Mouse (Mus musculus) naive thymus-derived CD4-positive, alpha-beta T cell, adult 5 months (primary cell): ENCODE data around the gene Uba52. TPM values are rescaled to one million over a fixed set of nuclear protein-coding genes. Genes with fewer than 3 reads are reported as not detected.

Experiments used
- polyA plus RNA-seq: library from polyadenylated mRNA; unstranded; fragments of 100-300 nt; shearing (Covaris generic); gene quantifications from one replicate; pipeline ENCODE4 v1.2.1, GENCODE M21; 2017

The Uba52 gene
- polyA plus RNA-seq = 1,566 TPM

DNA sequence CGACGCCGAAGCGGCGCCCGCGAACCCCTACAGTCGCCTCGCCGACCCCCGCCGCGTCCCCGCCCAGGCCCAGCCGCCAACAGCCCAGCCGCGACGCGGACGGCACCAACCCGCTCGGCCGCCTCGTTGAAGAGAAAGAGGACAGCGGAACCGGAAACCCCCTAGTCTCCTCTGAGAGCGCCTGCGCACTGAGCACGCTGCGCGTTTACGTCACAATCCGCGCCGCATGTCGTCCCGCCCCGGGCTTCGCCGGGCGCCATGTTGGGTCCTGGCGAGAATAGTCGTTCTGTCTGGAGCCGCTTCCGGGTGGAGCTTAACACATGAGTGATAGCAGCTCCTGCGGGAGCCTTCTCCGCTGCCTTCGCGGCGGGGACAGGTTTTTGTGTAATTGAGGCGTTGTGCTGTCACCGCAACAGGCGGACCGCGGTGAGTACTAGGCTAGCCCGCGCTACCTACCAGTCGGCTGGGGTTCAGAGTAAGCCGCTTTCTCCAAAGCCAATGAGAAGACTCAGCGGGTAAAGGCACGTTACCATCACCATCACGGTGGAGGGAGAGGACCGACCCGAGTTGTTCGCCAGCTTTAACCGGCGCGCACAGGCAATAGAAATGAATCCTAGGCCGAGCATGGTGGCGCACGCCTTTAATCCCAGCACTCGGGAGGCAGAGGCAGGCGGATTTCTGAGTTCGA is at the start of gene Uba52:
TSS of gene Uba52 (minus strand) at position 574 of the 688 bp plus-strand sequence.

DNA sequence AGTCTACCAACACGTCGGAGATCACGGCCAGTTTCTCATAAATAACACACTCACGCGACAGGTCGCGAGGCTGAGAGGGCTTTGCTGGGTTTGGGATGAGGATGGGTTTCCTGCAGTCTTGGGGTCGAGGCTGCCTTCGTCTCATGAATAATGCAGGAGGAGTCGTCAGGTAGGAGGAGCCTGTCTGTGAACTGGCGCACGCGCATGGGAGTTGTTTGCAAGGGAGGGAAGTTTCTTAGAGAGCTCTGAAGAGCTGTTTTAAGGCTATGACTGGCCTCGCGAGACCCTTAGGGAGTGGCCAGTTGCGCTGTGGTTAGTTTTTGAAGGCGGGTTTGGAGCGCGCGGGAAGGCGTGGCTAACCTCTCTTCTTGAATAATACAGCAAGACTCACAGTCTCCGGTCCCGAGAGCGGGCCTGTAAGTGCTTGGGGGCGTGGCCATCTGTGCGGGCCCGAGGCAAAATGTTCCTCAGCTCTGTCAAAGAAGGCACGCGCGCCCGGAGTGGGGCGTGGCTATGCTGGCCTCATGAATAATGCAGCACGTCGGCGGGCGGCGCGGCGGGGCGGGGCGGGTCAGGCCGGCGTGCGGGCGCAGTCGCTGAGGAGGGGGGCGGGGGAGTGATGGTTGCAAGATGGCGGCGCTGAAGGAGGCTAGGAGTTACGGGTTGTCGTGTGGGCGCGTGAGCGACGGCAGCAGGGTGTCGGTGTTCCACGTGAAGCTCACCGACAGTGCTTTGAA is 28.6 kb upstream of the Uba52 start, which contains the start of gene Ell:
TSS of gene Ell (plus strand) at position 381 of the 737 bp plus-strand sequence.

DNA sequence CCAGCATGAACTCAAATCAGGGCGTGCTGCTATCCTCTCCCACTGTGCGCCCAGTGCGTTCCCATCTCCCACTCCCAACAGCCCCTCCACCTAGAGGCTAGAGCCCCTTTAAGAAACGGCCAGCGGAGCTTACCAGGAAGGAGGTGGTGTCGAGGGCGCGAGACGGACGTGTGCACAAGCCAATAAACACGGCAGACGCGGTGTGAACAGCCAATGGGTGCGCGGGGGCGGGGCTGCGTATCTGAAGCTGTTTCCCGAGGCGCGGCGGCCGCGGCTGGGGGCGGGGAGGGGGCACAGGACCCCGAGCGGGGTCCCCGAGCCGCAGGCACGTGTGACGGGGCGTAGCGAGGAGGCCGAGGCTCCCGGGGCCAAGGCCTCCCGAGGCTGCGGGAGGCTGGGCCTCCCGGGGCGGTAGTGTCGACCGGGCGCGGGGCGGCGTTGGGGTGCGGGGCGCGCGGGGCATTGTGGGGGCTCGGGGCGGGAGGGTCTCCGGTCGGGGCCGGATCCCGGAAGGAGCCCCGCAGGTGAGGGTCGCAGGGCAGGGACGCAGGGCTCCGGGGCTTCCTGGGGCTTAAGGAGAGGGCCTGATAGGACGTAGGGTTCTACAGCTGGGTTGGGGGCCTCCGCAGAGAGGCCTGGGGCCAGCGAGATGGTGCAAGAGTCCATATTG is 17.0 kb upstream of the Uba52 start, which contains the start of the genes Fkbp8 and Kxd1:
TSS of gene Fkbp8 (plus strand) at position 213 of the 670 bp plus-strand sequence.
TSS of gene Kxd1 (minus strand) at position 445 of the 670 bp plus-strand sequence.

GRCm38 (mm10) chr8:70506328-70507026 is 4.1 kb downstream of the Uba52 start, which contains the start of gene Rex1bd:
Gene Rex1bd (minus strand): TSS chr8:70506752.

GRCm38 (mm10) chr8:70492664-70493640 is 17.6 kb downstream of the Uba52 start, which contains the start of gene Crlf1:
Gene Crlf1 (plus strand): TSS chr8:70493158.

GRCm38 (mm10) chr8:70486941-70487520 is 23.6 kb downstream of the Uba52 start, which contains the start of gene Tmem59l:
Gene Tmem59l (minus strand): TSS chr8:70487358.

GRCm38 (mm10) chr8:70476333-70477268 is 34.0 kb downstream of the Uba52 start, which contains the start of gene Klhl26:
Gene Klhl26 (minus strand): TSS chr8:70476968.

Other genes starting within 250 kb of the Uba52 start
- 2.6 TPM for gene Homer3, start 228.0 kb downstream of the Uba52 start, polyA plus RNA-seq
- gene Ddx49, start 208.3 kb downstream of the Uba52 start, polyA plus RNA-seq = 60.5 TPM
- 237 TPM for gene Cope, start 208.3 kb downstream of the Uba52 start, polyA plus RNA-seq
- gene Cers1, start 195.0 kb downstream of the Uba52 start, polyA plus RNA-seq = not detected
- 0.44 TPM for gene Gdf1, start 181.0 kb downstream of the Uba52 start, polyA plus RNA-seq
- 88.8 TPM for gene Upf1, start 157.5 kb downstream of the Uba52 start, polyA plus RNA-seq
- gene Comp, start 137.2 kb downstream of the Uba52 start, polyA plus RNA-seq = 2.4 TPM
- gene Crtc1, start 71.2 kb downstream of the Uba52 start, polyA plus RNA-seq = 12.2 TPM
- 9.8 TPM for gene Klhl26, start 33.8 kb downstream of the Uba52 start, polyA plus RNA-seq
- not detected for gene Tmem59l, start 23.4 kb downstream of the Uba52 start, polyA plus RNA-seq
- not detected for gene Crlf1, start 17.6 kb downstream of the Uba52 start, polyA plus RNA-seq
- 62.7 TPM for gene Rex1bd, start 4.0 kb downstream of the Uba52 start, polyA plus RNA-seq
- 382 TPM for gene Fkbp8, start 16.9 kb upstream of the Uba52 start, polyA plus RNA-seq
- gene Kxd1, start 17.2 kb upstream of the Uba52 start, polyA plus RNA-seq = 67.1 TPM
- 42.9 TPM for gene Ell, start 28.7 kb upstream of the Uba52 start, polyA plus RNA-seq
- 86.8 TPM for gene Isyna1, start 83.6 kb upstream of the Uba52 start, polyA plus RNA-seq
- gene Ssbp4, start 98.1 kb upstream of the Uba52 start, polyA plus RNA-seq = 127 TPM
- 0.36 TPM for gene Lrrc25, start 105.4 kb upstream of the Uba52 start, polyA plus RNA-seq
- gene Gdf15, start 121.7 kb upstream of the Uba52 start, polyA plus RNA-seq = not detected
- 0.44 TPM for gene Pgpep1, start 149.6 kb upstream of the Uba52 start, polyA plus RNA-seq
- 329 TPM for gene Lsm4, start 162.4 kb upstream of the Uba52 start, polyA plus RNA-seq
- gene Jund, start 188.1 kb upstream of the Uba52 start, polyA plus RNA-seq = 969 TPM
- gene Iqcn, start 192.7 kb upstream of the Uba52 start, polyA plus RNA-seq = 0.07 TPM
- not detected for gene Gm3336, start 207.7 kb upstream of the Uba52 start, polyA plus RNA-seq
- gene Pde4c, start 212.9 kb upstream of the Uba52 start, polyA plus RNA-seq = 0.22 TPM
- gene Rab3a, start 243.9 kb upstream of the Uba52 start, polyA plus RNA-seq = 3.6 TPM